Mouse (Mus musculus): Measurements from ENCODE around the gene Vps41.

Gene Vps41

DNA sequence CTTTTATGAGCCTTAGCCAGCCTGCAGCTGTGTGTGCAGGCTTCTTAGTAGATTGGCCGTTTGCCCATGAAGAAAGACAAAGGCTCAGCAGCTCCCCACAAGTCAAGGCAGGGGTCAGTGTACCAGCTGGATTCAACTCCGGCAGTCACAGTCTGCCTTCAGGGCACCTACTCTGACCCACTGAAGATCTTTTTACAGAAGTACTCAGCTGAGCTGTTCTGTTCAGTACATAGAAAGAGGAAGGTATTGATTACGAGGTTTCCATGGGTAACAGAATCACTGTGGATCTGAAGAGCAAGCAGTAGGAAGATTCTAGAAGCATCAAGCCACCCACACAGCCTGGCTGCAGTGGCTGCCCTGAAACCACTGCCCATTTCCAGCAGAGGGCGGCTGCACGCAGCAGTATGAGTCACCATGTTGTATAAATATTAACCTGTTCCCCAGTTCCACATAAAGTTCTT lies 151.0 kb downstream of the Vps41 start:
- no peak for DNase-seq (ENCODE audit: low read depth, low spot score)

DNA sequence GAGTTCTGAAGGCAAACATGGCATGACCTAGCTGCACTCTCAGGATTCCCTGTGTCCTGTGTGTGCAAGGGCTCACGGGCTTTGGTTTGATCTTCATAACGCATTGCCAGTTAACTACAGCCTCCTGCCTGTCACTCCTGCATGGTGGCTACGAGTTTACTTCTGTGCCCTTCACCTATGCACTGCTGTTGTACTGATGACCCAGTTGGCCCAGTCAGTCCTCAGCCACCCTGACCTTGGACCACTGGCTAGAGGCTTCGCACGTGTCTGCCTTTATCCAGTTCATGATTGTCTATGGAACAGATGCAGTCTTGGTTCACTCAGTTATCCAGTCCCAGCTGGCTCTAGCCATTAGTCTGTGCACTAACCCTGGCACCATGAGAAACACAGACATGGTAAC lies 151.7 kb downstream of the Vps41 start:
- DNase-seq (ENCODE audit: low read depth, low spot score): no peak

DNA sequence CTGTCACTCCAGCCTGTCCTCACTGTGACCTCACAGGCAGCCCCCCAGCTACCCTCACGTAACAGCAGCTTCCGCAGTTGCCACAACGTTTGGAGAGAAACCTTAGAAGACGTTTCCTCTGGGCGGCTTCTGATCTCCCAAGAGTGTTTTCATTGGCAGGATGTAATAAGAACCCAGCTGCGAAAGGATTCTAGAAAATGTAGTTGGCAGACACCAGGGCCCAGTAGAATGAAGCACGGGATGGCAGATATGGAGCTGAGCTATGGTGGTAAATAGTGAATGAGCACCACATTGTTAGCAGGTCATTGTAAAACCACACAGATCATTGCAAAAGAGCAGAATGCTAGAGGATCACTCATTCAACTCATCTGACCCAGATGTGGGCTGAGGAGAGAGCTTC lies 158.2 kb downstream of the Vps41 start:
- DNase-seq (ENCODE audit: low read depth, low spot score): no peak

DNA sequence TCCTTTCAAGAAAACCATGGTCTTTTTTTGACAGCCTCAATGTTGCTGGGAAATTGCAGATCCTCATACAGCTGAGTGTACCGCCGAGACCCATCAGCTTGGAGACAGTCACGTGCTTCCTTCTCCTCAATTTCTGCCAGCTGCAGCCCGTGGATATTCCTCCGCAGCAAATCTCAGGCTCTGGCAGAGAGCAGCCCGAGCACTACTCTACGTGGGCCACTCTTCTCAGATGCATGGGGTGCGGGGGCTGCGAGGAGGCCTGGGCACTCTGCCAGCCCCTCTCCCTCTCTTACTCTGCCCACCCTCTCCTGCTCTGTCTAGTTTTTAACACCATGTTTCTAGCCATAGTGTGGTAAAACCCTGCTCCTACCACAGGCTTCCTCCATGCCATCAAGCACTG lies 175.8 kb downstream of the Vps41 start:
- no peak for DNase-seq (ENCODE audit: low read depth, low spot score)

DNA sequence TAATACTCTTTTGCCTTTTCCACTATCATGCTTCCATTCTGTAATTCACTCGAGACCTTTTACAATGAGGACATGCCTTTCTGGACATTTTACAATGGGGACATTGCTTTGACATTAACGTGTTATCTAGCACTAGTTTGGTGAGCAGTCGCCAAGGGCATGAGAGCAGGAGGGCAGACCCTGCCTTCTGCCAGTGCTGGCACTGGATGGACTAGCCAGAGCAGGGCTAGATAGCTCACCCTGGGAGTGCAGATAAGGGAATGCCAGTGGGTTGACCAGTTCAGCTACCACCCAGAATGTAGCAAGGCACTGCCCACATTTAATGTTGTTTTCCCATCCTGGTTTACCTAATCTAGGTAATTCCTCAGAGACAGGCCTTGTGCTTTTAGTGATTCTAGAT lies 179.7 kb downstream of the Vps41 start:
- no peak for DNase-seq (ENCODE audit: low read depth, low spot score)

DNA sequence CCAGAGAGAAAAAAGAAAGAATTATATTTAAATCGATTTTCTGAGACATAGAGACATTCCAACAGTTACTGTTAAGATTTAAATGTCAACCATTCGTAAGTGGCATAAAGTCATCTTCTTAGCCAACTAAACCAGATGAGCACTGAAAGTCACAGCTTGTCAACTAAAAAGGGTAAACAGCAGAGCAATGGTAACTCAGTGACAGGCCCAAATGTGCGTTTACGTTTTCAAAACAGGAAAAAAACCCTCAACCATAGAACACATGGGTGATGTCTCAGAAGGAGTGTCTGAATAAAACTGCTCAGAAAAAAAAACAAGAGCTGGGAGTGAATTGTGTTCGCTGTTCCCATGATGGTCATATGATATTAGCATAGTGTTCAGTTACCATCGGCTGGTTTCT lies 186.5 kb downstream of the Vps41 start:
- DNase-seq (ENCODE audit: low read depth, low spot score): no peak

DNA sequence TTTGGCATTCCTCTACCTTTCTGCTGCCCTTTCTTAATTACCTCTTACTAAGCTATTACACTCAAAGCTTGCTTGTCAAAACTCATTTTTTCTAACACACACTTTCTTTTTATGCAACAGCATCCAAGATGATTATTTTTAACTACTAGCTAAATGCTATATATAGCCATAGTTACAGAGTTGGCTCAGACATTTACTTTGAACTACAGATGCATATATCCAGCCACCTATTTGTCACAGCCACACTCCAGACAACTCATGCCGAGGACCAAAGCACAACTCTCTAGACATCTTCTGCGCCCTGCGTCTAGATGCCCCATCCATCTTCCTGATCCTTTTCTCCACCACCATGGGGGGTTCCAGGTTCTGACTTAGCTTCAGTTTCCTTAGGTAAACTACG lies 197.7 kb downstream of the Vps41 start:
- no peak for DNase-seq (ENCODE audit: low read depth, low spot score)

Data from retina, adult 2 months (tissue).